Mouse (Mus musculus) urinary bladder, adult 18-20 months (tissue): ENCODE measurements around the gene Nccrp1.
"Not testable (repeated sequence)": the region's sequence is repeated elsewhere in the genome, so short reads cannot be mapped to it uniquely, and the experiment has no call there.

ENCODE experiments used
- DNase-seq, 2 experiments: peaks; one replicate each; pipeline ENCODE4 v3.0.0; 2022; ENCODE audit warnings: low spot score in 2 of 2, mixed read lengths in 2 of 2

Gene Nccrp1

DNA sequence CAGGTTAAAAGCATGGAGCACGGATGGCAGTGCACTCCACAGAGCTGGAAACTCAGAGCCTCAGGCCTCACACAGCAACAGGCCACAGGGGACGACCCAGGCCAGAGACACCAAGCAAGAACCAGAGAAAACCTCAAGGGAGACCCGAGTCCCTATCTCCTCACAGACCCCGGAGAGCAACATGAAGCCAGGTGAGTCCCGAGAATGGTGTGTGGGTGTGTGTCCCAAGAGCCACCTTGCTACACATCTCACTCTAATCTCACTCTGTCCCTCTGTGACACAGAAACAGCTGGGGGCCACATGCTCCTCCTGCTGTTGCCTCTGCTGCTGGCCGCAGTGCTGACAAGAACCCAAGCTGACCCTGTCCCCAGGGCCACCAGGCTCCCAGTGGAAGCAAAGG, 24.5 kb downstream of the Nccrp1 start, which contains the start of gene Ifnl3:
Gene Ifnl3 (plus strand): TSS at position 301 of the 400 bp plus-strand sequence.
- not testable (repeated sequence) for DNase-seq

DNA sequence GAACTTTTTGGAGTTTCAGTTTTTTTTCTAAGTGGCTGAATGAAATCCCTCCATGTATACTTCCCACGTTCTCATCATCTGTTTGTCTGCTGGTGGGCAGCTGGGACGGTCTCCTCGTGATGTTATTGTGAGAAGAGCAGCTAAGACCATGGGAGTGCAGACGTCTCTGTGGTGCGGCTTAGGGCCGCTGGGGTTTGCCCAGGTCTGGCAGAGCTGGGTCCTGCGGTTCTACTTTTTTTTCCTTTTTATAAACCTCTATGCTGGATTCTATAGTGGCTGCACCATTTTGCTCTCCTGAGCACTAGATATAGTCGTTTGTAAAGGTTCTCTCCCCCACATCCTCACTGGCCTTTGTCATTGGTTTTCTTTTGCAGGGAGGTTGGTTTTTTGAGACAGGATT, 35.6 kb downstream of the Nccrp1 start:
- DNase-seq, result no peak

DNA sequence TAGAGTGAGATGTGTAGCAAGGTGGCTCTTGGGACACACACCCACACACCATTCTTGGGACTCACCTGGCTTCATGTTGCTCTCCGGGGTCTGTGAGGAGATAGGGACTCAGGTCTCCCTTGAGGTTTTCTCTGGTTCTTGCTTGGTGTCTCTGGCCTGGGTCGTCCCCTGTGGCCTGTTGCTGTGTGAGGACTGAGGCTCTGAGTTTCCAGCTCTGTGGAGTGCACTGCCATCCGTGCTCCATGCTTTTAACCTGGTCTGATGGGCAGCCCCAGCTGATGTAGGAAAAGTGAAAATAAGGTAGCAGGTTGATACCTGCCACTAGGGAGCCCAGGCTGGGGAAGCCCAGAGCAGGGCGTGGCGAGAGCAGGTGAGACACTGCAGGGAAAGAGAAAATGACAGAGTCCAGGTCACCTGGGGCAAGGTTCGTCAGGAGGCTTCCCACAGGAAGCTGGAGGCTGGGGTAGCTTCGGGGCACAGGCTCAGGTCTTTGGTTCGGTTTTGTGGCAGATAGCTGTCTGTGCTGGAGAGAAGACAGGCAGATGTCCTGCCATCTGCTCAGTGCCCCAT, 36.6 kb downstream of the Nccrp1 start, which contains the start of gene Ifnl2:
Gene Ifnl2 (minus strand): TSS at position 51 of the 570 bp plus-strand sequence.
- DNase-seq, result not testable (repeated sequence)

DNA sequence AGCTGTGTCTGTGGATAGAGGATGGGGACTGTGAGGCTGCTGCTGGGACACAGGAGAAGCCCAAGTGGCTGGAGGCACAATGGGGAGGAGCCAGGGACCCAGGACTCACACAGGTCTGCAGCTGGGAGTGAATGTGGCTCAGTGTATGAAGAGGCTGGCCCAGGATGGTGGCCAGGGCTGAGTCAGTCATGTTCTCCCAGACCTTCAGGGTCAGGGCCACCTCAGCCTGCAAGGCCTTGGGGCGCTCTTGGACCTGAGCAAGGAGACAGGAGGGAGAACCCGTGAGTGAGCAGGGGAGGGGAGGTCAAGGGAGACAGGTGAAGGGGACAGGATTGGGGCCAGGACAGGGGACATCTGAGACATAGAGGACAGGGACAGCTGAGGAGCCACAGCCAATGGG, 37.9 kb downstream of the Nccrp1 start:
- DNase-seq, result not testable (repeated sequence)

DNA sequence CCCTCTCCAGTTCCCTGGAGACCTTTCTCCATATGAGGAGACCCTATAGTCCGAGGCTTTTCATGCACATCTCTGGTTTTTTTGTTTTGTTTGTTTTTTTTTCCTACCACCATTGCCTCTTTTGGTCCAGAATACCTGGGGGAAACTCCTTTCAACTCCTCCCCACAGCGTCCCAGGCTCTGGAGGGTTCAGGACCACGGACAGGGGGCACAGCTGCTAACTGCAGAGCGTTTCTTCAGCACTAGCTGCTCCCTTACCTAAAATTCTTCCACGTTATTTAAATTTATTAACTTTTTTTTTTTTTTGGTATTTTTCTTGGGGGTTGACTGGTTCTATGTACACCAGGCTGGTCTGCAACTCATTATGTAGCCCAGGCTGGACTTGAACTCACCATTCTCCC, 41.5 kb downstream of the Nccrp1 start:
- no peak for DNase-seq

DNA sequence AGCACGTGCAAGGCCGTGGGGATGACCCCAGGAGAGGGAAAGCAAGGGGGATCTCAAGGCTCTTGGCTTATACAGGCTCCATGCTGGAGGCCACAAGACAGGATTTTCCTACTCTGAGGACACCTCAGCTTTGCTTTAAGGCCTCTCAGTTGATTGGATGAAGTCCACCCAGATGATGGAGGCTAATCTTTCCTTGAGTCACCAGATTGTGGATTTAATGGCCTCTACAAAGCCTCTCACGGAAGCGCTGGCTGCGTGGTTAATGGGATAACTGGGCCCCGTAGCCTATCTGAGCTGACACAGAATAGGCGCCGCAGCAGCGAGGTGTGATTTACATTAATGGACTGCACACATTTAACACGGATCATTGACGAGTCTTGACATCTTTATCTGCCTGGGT, 51.6 kb downstream of the Nccrp1 start:
- DNase-seq, result no peak
